Mouse (Mus musculus): ENCODE measurements around the gene Crxos. TPM values are rescaled to one million over a fixed set of nuclear protein-coding genes. Genes with fewer than 3 reads are reported as not detected.
A peak's percentile ranks its signal among the peaks of the same experiment; 100 is the strongest.

Crxos gene
- polyA plus RNA-seq, 1 experiment from 2014 or later, result not detected

DNA sequence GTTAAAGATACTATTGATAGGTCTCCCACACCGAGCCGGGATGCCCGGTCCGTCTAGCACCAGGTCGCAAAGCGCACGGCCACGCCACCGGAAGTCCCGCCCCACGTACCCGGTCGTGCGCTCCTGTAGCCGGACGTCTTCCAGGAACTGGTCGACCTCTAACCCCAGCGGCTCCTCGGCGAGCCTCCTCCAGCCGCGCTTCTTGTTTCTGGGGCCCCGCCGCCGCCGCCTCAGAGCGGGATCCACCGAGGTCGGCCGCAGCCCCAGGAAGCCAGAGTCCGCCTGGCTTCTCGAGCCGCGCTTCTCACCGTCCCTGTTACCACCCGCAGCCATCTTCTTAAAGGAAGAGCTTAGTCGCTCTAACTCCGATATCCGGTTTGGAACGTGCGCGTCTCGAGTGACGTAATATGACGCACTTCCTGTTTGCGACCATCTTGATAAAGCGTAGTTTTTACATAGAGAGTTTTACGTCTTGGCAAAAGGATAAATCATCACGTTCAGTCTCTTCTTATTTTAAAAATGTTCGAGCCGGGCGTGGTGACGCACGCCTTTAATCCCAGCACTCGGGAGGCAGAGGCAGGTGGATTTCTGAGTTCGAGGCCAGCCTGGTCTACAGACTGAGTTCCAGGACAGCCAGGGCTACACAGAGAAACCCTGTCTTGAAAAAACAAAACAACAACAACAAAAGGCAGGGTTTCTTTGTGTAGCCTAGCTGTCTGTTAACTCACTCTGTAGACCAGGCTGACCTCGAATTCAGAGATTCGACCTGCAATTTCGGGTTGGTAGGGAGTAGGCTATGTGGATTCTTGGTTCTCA, 63.5 kb downstream of the Crxos start, which contains the start of gene Nop53:
Gene Nop53 (minus strand): TSS at position 354 of the 816 bp plus-strand sequence.
- DNase-seq (ENCODE audit: low spot score), result peak; percentile 94
- Histone ChIP-seq H3K36me3 (ENCODE audit: control insufficient read depth, insufficient read depth, low read length) (peaks cover 21% of the 10 kb centered on the region), H3K27me3 (ENCODE audit: control insufficient read depth, insufficient read depth, low read length) (no peaks in the 10 kb centered on the region; the same call in 1 of the 2 replicates), H3K27ac (replicated peaks; ENCODE audit: low read depth, low read length) (peak within 1 kb of the TSS; percentile 70; the same call in 1 of the 2 replicates), H3K4me1 (ENCODE audit: control insufficient read depth, insufficient read depth, low read length) (no peaks in the 10 kb centered on the region), H3K9me3 (ENCODE audit: control insufficient read depth, low read length) (no peaks in the 10 kb centered on the region), H3K4me2 (ENCODE audit: low read depth, severe bottlenecking) (peak within 1 kb of the TSS; percentile 86), H3K9ac (ENCODE audit: low read length) (peak within 1 kb of the TSS; percentile 79), H3K4me3 (ENCODE audit: low read depth, low read length) (peak within 1 kb of the TSS; percentile 73)
- peak; percentile 93 for ATAC-seq (ENCODE audit: insufficient number of reproducible peaks, low FRiP score, low TSS enrichment, low read depth)
- 2% methylated on average over 59 of the region's 59 CpGs for WGBS

DNA sequence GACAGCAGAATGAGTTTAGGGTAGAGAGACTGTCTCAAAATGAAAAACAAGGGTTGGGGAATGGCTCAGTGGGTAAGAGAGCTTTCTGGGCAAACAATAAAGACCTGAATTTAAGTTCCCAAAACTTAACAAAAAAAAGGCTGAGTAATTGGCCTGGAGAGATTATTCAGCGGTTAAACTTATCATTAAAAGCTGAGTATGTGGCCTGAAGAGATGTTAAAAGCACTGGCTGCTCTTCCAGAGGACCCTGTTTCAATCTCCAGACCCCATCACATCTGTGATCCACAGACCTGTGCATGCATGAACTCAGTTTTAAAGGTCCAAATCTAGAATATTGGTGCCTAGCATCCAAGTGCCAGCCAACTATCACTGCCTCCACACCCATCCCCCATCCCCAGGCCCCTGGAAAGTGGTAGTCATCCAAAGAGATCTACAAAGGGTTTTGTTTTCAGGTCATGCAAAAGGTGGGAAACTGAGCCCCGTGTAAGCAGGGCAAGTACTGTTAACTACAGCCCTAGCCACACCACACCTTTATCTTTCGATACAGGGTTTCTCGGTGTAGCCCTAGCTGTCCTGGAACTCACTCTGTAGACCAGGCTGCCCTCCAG, 65.3 kb downstream of the Crxos start:
- ATAC-seq (ENCODE audit: insufficient number of reproducible peaks, low FRiP score, low TSS enrichment, low read depth) (no peak), DNase-seq (ENCODE audit: low spot score) (no peak)
- H3K4me2 ChIP-seq (ENCODE audit: low read depth, severe bottlenecking), result no peak overlapping the region
- H3K27me3 ChIP-seq (ENCODE audit: control insufficient read depth, insufficient read depth, low read length), result no peaks in the 10 kb centered on the region; the same call in 1 of the 2 replicates
- no peak overlapping the region for H3K4me3 ChIP-seq (ENCODE audit: low read depth, low read length)
- no peak overlapping the region for H3K9ac ChIP-seq (ENCODE audit: low read length)
- no peaks in the 10 kb centered on the region for H3K9me3 ChIP-seq (ENCODE audit: control insufficient read depth, low read length)
- no peaks in the 10 kb centered on the region for H3K4me1 ChIP-seq (ENCODE audit: control insufficient read depth, insufficient read depth, low read length)
- 40% methylated on average over 4 of the region's 4 CpGs for WGBS
- no peak overlapping the region for H3K27ac ChIP-seq (replicated peaks; ENCODE audit: low read depth, low read length)
- H3K36me3 ChIP-seq (ENCODE audit: control insufficient read depth, insufficient read depth, low read length), result peaks cover 7% of the 10 kb centered on the region

DNA sequence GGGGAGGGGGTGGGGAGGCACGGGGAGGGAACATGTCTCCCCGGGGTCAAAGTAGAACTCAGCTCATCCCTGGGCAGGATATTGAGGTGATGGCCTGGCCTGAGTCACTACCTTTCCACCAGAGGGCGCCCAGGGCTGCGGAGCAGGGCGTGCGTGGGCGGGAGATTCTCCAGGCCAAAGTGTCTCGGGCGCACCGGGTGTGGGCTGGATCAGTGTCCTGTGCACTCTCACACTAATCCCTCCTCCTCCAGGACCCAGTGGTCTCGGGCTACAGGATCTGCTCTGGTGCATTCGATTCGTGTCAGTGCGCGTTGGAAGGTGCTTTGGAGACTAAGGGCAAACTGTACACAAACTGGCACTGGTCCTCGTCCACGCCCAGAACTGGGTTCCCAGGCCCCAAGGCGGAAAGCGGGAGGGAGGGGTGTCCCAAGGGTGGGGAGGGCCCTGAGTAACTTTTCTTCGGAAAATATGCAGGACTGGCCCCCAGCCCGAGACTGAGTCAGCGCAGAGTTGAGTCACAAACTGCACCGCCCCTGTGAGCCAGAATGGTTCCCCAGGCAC, 66.0 kb downstream of the Crxos start:
- 5% methylated on average over 23 of the region's 23 CpGs for WGBS
- Histone ChIP-seq H3K9ac (ENCODE audit: low read length) (peak overlapping the region; percentile 34; the same call in 1 of the 2 replicates), H3K9me3 (ENCODE audit: control insufficient read depth, low read length) (0 out of 2 replicates have a peak, but pooled peaks cover under 1% of the 10 kb centered on the region), H3K36me3 (ENCODE audit: control insufficient read depth, insufficient read depth, low read length) (peaks cover 5% of the 10 kb centered on the region), H3K27me3 (ENCODE audit: control insufficient read depth, insufficient read depth, low read length) (no peaks in the 10 kb centered on the region; the same call in 1 of the 2 replicates), H3K27ac (replicated peaks; ENCODE audit: low read depth, low read length) (no peak overlapping the region), H3K4me1 (ENCODE audit: control insufficient read depth, insufficient read depth, low read length) (no peaks in the 10 kb centered on the region), H3K4me2 (ENCODE audit: low read depth, severe bottlenecking) (peak overlapping the region; percentile 34), H3K4me3 (ENCODE audit: low read depth, low read length) (no peak overlapping the region)
- DNase-seq (ENCODE audit: low spot score), result peak; percentile 83
- peak; percentile 52; the same call in 1 of the 2 replicates for ATAC-seq (ENCODE audit: insufficient number of reproducible peaks, low FRiP score, low TSS enrichment, low read depth)

DNA sequence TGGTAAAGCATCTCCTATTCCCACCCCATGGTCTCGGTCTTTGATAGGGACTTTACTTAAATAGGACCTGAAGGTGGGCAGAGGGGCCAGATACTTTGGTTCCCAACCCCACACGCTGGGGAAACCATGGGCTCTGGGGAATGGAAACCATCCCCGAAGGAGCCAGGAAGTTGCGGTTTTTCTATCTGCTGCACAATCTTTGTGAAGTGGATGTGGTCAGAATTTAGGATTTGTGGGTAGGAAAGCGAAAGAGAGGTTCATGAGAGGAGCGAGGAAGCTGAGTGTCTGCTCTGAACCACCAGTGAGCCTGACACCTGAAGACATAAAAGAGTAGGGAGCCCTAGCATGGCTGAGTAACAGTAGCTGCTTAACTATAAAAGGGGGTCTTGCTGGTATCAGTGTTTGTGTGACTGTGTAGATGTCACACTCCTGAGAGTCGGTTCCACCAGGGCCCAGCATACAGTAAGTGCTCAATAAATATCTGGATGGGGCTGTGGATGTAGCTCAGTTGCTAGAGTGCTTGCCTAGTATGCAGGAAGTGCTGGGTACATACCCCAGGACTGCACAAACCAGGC, 66.9 kb downstream of the Crxos start:
- H3K9me3 ChIP-seq (ENCODE audit: control insufficient read depth, low read length), result 0 out of 2 replicates have a peak, but pooled peaks cover 4% of the 10 kb centered on the region
- ATAC-seq (ENCODE audit: insufficient number of reproducible peaks, low FRiP score, low TSS enrichment, low read depth) (no peak), DNase-seq (ENCODE audit: low spot score) (no peak)
- no peak overlapping the region for H3K4me3 ChIP-seq (ENCODE audit: low read depth, low read length)
- no peak overlapping the region; the same call in 1 of the 2 replicates for H3K4me2 ChIP-seq (ENCODE audit: low read depth, severe bottlenecking)
- 81% methylated on average over 7 of the region's 7 CpGs for WGBS
- no peak overlapping the region for H3K9ac ChIP-seq (ENCODE audit: low read length)
- no peaks in the 10 kb centered on the region; the same call in 1 of the 2 replicates for H3K27me3 ChIP-seq (ENCODE audit: control insufficient read depth, insufficient read depth, low read length)
- H3K36me3 ChIP-seq (ENCODE audit: control insufficient read depth, insufficient read depth, low read length), result no peaks in the 10 kb centered on the region
- no peaks in the 10 kb centered on the region for H3K4me1 ChIP-seq (ENCODE audit: control insufficient read depth, insufficient read depth, low read length)
- H3K27ac ChIP-seq (replicated peaks; ENCODE audit: low read depth, low read length), result no peak overlapping the region

DNA sequence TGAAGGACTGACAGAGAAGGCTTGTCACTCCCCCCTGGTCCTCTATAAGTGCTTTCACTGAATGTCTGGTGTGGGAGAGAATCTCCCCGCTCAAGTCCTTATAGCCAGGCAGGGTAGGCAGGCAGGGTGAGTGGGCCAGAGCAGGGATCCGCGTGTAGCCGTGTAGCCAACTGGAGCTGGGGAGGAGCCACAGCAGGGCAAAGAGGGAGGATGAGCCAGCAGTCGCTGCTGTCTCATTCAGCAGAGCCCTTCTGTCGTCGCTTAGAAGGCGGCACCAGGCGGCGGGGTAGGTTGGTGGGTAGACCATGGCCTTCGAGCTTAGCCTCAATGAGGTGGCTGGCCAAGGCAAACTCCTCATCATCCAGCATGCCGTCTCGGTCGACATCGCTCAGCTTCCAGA, 67.6 kb downstream of the Crxos start:
- ATAC-seq (ENCODE audit: insufficient number of reproducible peaks, low FRiP score, low TSS enrichment, low read depth), result no peak
- H3K36me3 ChIP-seq (ENCODE audit: control insufficient read depth, insufficient read depth, low read length), result no peaks in the 10 kb centered on the region

DNA sequence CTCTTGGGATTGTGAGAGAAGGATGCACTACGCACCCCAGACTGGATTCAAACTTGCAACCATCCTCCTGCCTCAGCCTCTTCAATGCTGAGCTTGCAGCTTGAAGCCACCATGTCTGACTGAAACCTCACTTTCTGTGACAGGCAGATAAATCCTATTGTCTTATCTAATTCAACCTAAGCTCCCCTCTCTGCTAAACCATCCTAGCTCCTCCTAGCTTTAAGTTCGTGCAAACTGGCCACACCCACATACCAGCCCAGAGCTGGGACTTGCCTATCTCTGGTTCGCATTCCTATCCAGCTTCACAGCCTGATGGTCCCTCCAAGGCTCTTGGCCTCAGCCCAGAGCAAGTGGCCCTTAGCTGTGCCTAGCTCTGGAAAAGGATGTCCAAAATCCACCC, 70.0 kb downstream of the Crxos start:
- H3K4me1 ChIP-seq (ENCODE audit: control insufficient read depth, insufficient read depth, low read length), result no peaks in the 10 kb centered on the region
- no peak overlapping the region for H3K27ac ChIP-seq (replicated peaks; ENCODE audit: low read depth, low read length)
- 77% methylated on average over 3 of the region's 3 CpGs for WGBS
- 0 out of 2 replicates have a peak, but pooled peaks cover 4% of the 10 kb centered on the region for H3K9me3 ChIP-seq (ENCODE audit: control insufficient read depth, low read length)
- H3K36me3 ChIP-seq (ENCODE audit: control insufficient read depth, insufficient read depth, low read length), result no peaks in the 10 kb centered on the region
- no peak overlapping the region for H3K4me2 ChIP-seq (ENCODE audit: low read depth, severe bottlenecking)
- no peaks in the 10 kb centered on the region; the same call in 1 of the 2 replicates for H3K27me3 ChIP-seq (ENCODE audit: control insufficient read depth, insufficient read depth, low read length)
- ATAC-seq (ENCODE audit: insufficient number of reproducible peaks, low FRiP score, low TSS enrichment, low read depth) (no peak), DNase-seq (ENCODE audit: low spot score) (no peak)
- no peak overlapping the region for H3K4me3 ChIP-seq (ENCODE audit: low read depth, low read length)
- H3K9ac ChIP-seq (ENCODE audit: low read length), result no peak overlapping the region

More for the DNA sequence above, 67.6 kb downstream of the Crxos start:
- H3K4me2 ChIP-seq (ENCODE audit: low read depth, severe bottlenecking), result no peak overlapping the region
- no peaks in the 10 kb centered on the region for H3K4me1 ChIP-seq (ENCODE audit: control insufficient read depth, insufficient read depth, low read length)
- H3K27ac ChIP-seq (replicated peaks; ENCODE audit: low read depth, low read length), result no peak overlapping the region
- H3K4me3 ChIP-seq (ENCODE audit: low read depth, low read length), result no peak overlapping the region
- H3K27me3 ChIP-seq (ENCODE audit: control insufficient read depth, insufficient read depth, low read length), result no peaks in the 10 kb centered on the region; the same call in 1 of the 2 replicates
- WGBS, result 83% methylated on average over 15 of the region's 15 CpGs
- H3K9ac ChIP-seq (ENCODE audit: low read length), result no peak overlapping the region
- 0 out of 2 replicates have a peak, but pooled peaks cover 4% of the 10 kb centered on the region for H3K9me3 ChIP-seq (ENCODE audit: control insufficient read depth, low read length)
- DNase-seq (ENCODE audit: low spot score), result no peak

All from limb, embryonic 11.5 days (tissue).